Mouse (Mus musculus) lung, embryonic 14.5 days (tissue): ENCODE measurements around the gene Ctsa. TPM values are rescaled to one million over a fixed set of nuclear protein-coding genes. Genes with fewer than 3 reads are reported as not detected.
A peak's percentile ranks its signal among the peaks of the same experiment; 100 is the strongest.

ENCODE experiments used
- ATAC-seq: fragments of 200-750 bp; cut with Nextera tagmentation; 2 replicates; pipeline ENCODE4 v1.8.0; 2017; ENCODE audit warnings: mild to moderate bottlenecking, moderate TSS enrichment, moderate library complexity; ENCODE audit not compliant: insufficient read depth
- DNase-seq: peaks from one replicate; pipeline ENCODE4 v3.0.0-alpha.2; 2015
- H3K27ac ChIP-seq: fragments of 300-500 bp; sonication (generic); 2 replicates; pipeline ENCODE4 v1.5.1; 2014; ENCODE audit warnings: low read depth, mild to moderate bottlenecking, moderate library complexity
- H3K27me3 ChIP-seq: fragments of 300-500 bp; sonication (generic); 2 replicates; pipeline ENCODE4 v1.6.1; 2014; ENCODE audit warnings: low read length, control low read depth; ENCODE audit not compliant: insufficient read depth
- H3K36me3 ChIP-seq: fragments of 300-500 bp; sonication (generic); 2 replicates; pipeline ENCODE4 v1.6.1; 2014; ENCODE audit warnings: control low read depth; ENCODE audit not compliant: insufficient read depth
- H3K4me1 ChIP-seq: fragments of 300-500 bp; sonication (generic); 2 replicates; pipeline ENCODE4 v1.6.1; 2014; ENCODE audit warnings: antibody characterized with exemption, control low read depth; ENCODE audit not compliant: insufficient read depth
- H3K4me2 ChIP-seq: fragments of 300-500 bp; sonication (generic); 2 replicates; pipeline ENCODE4 v1.6.1; 2014; ENCODE audit warnings: mild to moderate bottlenecking
- H3K4me3 ChIP-seq: fragments of 300-500 bp; sonication (generic); 2 replicates; pipeline ENCODE4 v1.5.1; 2014; ENCODE audit warnings: low read depth, low read length
- H3K9ac ChIP-seq: fragments of 300-500 bp; sonication (generic); 2 replicates; pipeline ENCODE4 v1.6.1; 2014
- H3K9me3 ChIP-seq: fragments of 300-500 bp; sonication (generic); 2 replicates; pipeline ENCODE4 v1.6.1; 2016; ENCODE audit warnings: low read depth, low read length, control low read depth
- CTCF ChIP-seq: IDR thresholded peaks from 2 replicates; pipeline ENCODE4 v1.5.1; 2016; ENCODE audit warnings: antibody characterized with exemption, low read depth
- WGBS: fragments of 180-500 bp; shearing (Covaris S2); extraction: QIAGEN DNeasy Blood & Tissue Kit; methylation state at CpG from one replicate; pipeline ENCODE4 v1.1.7; 2014; 5-methylcytosine and 5-hydroxymethylcytosine counted together
- polyA plus RNA-seq: library from polyadenylated mRNA; unstranded; fragments of >200 nt; fragmentation: Nextera tagmentation; extraction: Ambion mirVana; gene quantifications from 2 replicates; pipeline ENCODE4 v1.2.1, GENCODE M21; 2014

Ctsa gene
- polyA plus RNA-seq, 1 experiment from 2014 or later: 114 TPM

DNA sequence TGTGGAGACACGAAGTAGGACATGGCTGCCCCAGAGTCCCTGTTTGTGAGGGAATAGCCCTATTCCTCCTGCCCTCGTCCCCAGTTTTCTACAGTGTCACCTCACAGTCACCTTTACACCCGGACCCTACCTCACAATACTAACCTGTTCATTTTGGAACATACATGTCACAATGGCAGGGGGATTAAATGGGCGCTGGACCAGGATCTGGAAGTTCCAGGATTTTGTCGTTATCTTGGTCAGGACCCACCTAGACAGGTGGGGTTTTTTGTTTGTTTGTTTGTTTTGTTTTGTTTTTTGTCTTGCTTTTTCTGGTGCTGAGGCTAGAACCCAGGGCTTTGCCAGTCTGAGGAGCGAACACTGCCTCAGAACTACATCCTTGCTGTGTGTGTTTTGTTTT is 4.2 kb upstream of the Ctsa start, which contains the start of gene Spata25:
Spata25 (minus strand) TSS at position 101 of the 400 bp plus-strand sequence.
- H3K27ac ChIP-seq: no peak within 1 kb of the TSS
- 0 out of 2 replicates have a peak, but pooled peaks cover 2% of the 10 kb centered on the region for H3K4me1 ChIP-seq
- peaks cover 48% of the 10 kb centered on the region for H3K36me3 ChIP-seq
- no peak for TF ChIP-seq CTCF
- H3K9ac ChIP-seq: no peak within 1 kb of the TSS
- H3K9me3 ChIP-seq: no peaks in the 10 kb centered on the region
- ATAC-seq (no peak), DNase-seq (no peak)
- H3K27me3 ChIP-seq: no peaks in the 10 kb centered on the region
- no peak within 1 kb of the TSS for H3K4me2 ChIP-seq
- no peak within 1 kb of the TSS for H3K4me3 ChIP-seq
- 74% methylated on average over 6 of the region's 6 CpGs for WGBS

DNA sequence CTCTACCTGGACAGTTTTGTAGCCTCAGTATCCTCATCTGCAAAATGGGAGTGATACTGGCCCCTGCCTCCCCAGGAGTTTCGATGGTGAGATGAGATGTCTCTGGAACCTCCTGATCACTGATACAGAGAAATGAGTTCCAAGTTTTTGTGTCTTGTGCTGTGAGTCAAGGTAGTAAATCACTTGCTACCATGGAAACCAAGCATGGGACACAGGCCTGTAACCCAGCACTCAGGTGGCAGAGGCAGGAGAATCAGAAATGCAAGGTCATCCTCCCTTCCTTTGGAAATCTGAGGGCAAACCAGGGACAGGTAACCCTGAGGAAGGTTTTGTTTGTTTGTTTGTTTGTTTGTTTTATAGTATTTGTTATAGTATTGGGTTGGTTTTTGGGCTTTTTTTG is 3.6 kb upstream of the Ctsa start:
- no peak overlapping the region for H3K4me3 ChIP-seq

DNA sequence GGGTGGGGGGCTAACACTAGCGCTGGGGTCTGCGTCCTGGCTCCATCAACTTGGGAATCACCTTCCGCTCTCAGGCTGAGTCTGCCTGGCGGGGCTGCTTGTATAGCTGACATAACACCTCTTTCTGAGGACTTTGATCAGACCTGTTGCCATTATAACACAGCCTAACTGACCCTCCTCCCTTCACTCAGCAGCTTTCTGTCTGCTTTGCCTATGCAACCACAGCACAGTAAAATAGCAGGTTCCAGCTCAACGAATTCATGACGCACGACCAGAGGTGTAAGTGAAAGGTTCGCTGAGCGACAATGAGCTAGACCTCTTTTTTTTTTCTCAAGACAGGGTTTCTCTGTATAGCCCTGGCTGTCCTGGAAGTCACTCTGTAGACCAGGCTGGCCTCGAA is 1.6 kb upstream of the Ctsa start:
- Histone ChIP-seq H3K4me2 (no peak overlapping the region), H3K9ac (no peak overlapping the region), H3K27ac (no peak overlapping the region), H3K4me1 (0 out of 2 replicates have a peak, but pooled peaks cover 2% of the 10 kb centered on the region), H3K9me3 (no peaks in the 10 kb centered on the region), H3K4me3 (no peak overlapping the region), H3K36me3 (peaks cover 37% of the 10 kb centered on the region), H3K27me3 (no peaks in the 10 kb centered on the region)
- WGBS: 81% methylated on average over 10 of the region's 10 CpGs
- no peak for TF ChIP-seq CTCF
- ATAC-seq: no peak
- no peak for DNase-seq

More for the DNA sequence above, 3.6 kb upstream of the Ctsa start:
- H3K27ac ChIP-seq: no peak overlapping the region
- no peaks in the 10 kb centered on the region for H3K9me3 ChIP-seq
- no peak for TF ChIP-seq CTCF
- no peak for DNase-seq
- no peak overlapping the region for H3K9ac ChIP-seq
- no peak for ATAC-seq
- 0 out of 2 replicates have a peak, but pooled peaks cover 2% of the 10 kb centered on the region for H3K4me1 ChIP-seq
- H3K27me3 ChIP-seq: no peaks in the 10 kb centered on the region
- H3K4me2 ChIP-seq: no peak overlapping the region
- 86% methylated on average over 1 of the region's 1 CpGs for WGBS
- peaks cover 48% of the 10 kb centered on the region for H3K36me3 ChIP-seq

DNA sequence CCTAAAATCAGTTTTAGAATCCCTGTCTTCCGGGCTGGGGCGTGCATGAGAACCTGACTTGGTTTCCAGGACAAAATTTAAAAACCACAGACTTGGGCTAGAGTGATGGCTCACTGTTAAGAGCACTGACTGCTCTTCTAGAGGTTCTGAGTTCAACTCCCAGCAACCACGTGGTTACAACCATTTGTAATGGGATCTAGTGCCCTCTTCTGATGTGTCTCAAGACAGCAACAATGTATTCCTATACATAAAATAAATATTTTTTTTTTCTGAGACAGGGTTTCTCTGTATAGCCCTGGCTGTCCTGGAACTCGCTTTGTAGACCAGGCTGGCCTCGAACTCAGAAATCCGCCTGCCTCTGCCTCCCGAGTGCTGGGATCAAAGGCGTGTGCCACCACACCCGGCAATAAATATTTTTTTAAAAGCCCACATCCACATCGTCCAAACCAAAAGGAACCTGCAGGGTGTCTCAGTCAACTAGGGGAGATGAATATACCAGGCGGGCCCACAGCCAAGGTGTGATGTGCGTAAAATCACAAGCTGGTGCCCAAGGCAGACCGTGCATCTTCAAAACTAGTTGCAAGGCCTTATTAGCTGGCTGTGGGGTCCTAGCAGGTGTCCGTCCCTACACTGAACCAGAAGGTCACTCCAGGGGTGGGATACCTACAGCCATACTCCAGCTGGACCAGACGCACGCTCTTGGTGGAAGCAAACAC is 483 bp upstream of the Ctsa start:
- 57% methylated on average over 16 of the region's 16 CpGs for WGBS
- peak overlapping the region; percentile 98 for H3K4me2 ChIP-seq
- peaks cover 36% of the 10 kb centered on the region for H3K36me3 ChIP-seq
- no peaks in the 10 kb centered on the region for H3K27me3 ChIP-seq
- H3K4me1 ChIP-seq: 0 out of 2 replicates have a peak, but pooled peaks cover 2% of the 10 kb centered on the region
- H3K4me3 ChIP-seq: peak overlapping the region; percentile 73
- DNase-seq (no peak), ATAC-seq (no peak)
- peak overlapping the region; percentile 95 for H3K27ac ChIP-seq
- H3K9ac ChIP-seq: peak overlapping the region; percentile 72; the same call in 1 of the 2 replicates
- no peaks in the 10 kb centered on the region for H3K9me3 ChIP-seq
- no peak; the same call in 1 of the 2 replicates for TF ChIP-seq CTCF

DNA sequence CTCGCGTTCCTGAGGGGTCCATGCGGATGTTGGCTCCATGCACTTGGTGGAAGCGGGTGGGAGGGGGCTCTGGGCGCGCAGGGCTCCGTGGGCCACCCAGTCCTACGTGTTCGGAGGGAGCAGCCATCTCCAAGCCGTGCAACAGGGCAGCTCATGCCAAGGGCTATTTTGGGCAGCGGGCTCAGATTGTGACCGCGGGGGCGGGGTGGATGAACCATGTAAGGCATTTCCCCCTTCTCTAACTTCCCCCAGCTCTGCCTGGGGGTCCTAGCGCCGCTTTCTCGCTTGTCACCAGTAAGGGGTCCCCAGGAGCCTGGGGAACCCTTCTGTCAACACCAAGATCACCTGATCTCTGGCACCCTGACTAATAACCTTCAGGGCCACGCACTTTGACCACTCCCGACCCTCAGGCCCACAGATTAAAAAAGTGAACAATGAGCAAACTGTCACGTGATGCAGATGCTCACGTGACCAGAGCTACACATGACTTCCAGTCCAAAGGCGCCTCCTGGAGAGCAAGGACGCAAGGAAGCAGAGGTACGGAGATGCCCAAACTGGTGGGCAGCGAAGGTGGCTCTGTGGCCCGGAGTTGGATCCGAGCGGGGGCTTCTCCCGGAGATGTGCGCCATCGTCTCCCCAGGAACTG is 764 bp downstream of the Ctsa start, which contains the start of gene Neurl2:
Neurl2 (minus strand) TSS at position 143 of the 646 bp plus-strand sequence.
- H3K4me1 ChIP-seq: 0 out of 2 replicates have a peak, but pooled peaks cover 2% of the 10 kb centered on the region
- DNase-seq (peak; percentile 99), ATAC-seq (peak; percentile 81)
- H3K9me3 ChIP-seq: no peaks in the 10 kb centered on the region
- WGBS: 0% methylated on average over 31 of the region's 31 CpGs
- peak within 1 kb of the TSS; percentile 73 for H3K4me3 ChIP-seq
- H3K9ac ChIP-seq: peak within 1 kb of the TSS; percentile 72
- H3K27ac ChIP-seq: peak within 1 kb of the TSS; percentile 95
- TF ChIP-seq CTCF: no peak
- H3K27me3 ChIP-seq: no peaks in the 10 kb centered on the region
- H3K36me3 ChIP-seq: peaks cover 35% of the 10 kb centered on the region
- H3K4me2 ChIP-seq: peak within 1 kb of the TSS; percentile 98

DNA sequence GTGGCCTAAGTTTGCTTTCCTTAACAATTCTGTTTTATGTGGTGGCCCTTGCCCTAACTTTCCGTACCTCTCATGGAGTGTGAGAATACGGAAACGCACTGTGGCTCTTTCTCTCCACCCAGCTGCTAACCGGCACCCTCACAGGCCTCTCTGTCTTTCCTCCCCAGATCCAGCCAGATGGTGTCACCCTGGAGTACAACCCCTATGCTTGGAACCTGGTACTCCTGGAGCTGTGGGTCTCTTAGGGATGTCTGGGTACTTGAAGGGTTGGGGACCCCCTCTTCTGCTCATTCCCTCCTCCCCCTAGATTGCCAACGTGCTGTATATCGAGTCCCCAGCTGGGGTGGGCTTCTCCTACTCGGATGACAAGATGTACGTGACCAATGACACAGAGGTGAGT is 1.9 kb downstream of the Ctsa start:
- TF ChIP-seq CTCF: 0 out of 2 replicates have a peak, but pooled peaks have one; percentile 18
- no peaks in the 10 kb centered on the region for H3K27me3 ChIP-seq
- H3K9me3 ChIP-seq: no peaks in the 10 kb centered on the region
- peak overlapping the region; percentile 98 for H3K4me2 ChIP-seq
- H3K4me3 ChIP-seq: peak overlapping the region; percentile 73
- peak overlapping the region; percentile 36; the same call in 1 of the 2 replicates for H3K27ac ChIP-seq
- ATAC-seq (no peak), DNase-seq (no peak)
- H3K4me1 ChIP-seq: 0 out of 2 replicates have a peak, but pooled peaks cover 2% of the 10 kb centered on the region
- peaks cover 38% of the 10 kb centered on the region for H3K36me3 ChIP-seq
- H3K9ac ChIP-seq: peak overlapping the region; percentile 72
- 35% methylated on average over 8 of the region's 8 CpGs for WGBS

DNA sequence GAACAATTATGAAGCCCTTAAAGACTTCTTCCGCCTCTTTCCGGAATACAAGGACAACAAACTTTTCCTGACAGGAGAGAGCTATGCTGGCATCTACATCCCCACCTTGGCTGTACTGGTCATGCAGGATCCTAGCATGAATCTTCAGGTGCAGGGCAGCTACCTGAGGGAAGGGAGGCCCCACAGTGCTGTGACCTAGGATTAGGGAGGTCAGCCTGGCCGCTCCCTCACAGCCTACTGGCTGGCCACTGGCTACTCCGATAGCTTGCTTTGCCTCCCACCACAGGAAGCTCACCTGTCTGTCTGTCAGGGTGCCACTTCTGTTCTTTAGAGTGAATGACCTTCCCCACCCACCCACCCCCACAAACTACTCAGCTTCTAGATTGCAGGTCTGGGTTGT is 2.5 kb downstream of the Ctsa start:
- TF ChIP-seq CTCF: no peak
- Histone ChIP-seq H3K36me3 (peaks cover 45% of the 10 kb centered on the region), H3K4me3 (no peak overlapping the region), H3K9me3 (no peaks in the 10 kb centered on the region), H3K4me1 (0 out of 2 replicates have a peak, but pooled peaks cover 2% of the 10 kb centered on the region), H3K4me2 (peak overlapping the region; percentile 98), H3K9ac (no peak overlapping the region; the same call in 1 of the 2 replicates), H3K27ac (no peak overlapping the region), H3K27me3 (no peaks in the 10 kb centered on the region)
- WGBS: 88% methylated on average over 4 of the region's 4 CpGs
- ATAC-seq (no peak), DNase-seq (no peak)
